Mouse (Mus musculus) erythroblast, embryonic 14.5 days (primary cell): ENCODE results near the gene Spag17. TPM values are rescaled to one million over a fixed set of nuclear protein-coding genes. Genes with fewer than 3 reads are reported as not detected.

Source experiments
- H3K27me3 ChIP-seq: 2 replicates; pipeline ENCODE4 v1.6.1; 2012; ENCODE audit warnings: inconsistent platforms; ENCODE audit not compliant: control insufficient read depth
- H3K36me3 ChIP-seq: 2 replicates; pipeline ENCODE4 v1.6.1; 2012; ENCODE audit warnings: mild to moderate bottlenecking, inconsistent platforms; ENCODE audit not compliant: control insufficient read depth
- H3K4me1 ChIP-seq: 2 replicates; pipeline ENCODE4 v1.6.1; 2012; ENCODE audit warnings: inconsistent platforms; ENCODE audit not compliant: control insufficient read depth
- H3K4me3 ChIP-seq: replicated peaks from 2 replicates; pipeline ENCODE3; 2012; ENCODE audit warnings: moderate library complexity, mild to moderate bottlenecking, inconsistent platforms
- H3K9me3 ChIP-seq: 2 replicates; pipeline ENCODE4 v1.6.1; 2012; ENCODE audit warnings: low read length, inconsistent platforms, mixed read lengths; ENCODE audit not compliant: control insufficient read depth
- GATA1 ChIP-seq: IDR thresholded peaks from 2 replicates; pipeline ENCODE4 v1.6.1; 2012; ENCODE audit warnings: low read length, inconsistent platforms, mixed read lengths
- TAL1 ChIP-seq: IDR thresholded peaks from 3 replicates; pipeline ENCODE4 v1.6.1; 2012; ENCODE audit warnings: low read length, inconsistent platforms, mixed read lengths
- polyA plus RNA-seq: library from polyadenylated mRNA; stranded (reverse); fragments of >175 nt; gene quantifications from 2 replicates; pipeline ENCODE4 v1.2.3, GENCODE M21; 2012

Spag17 gene
- not detected in 2 replicates for polyA plus RNA-seq

GRCm38 (mm10) chr3:99885187-99885811, at the start of gene Spag17:
TSS of gene Spag17 (plus strand) at chr3:99885406.
- H3K4me1 ChIP-seq, result no peaks in the 10 kb centered on the region
- H3K27me3 ChIP-seq, result no peaks in the 10 kb centered on the region
- H3K9me3 ChIP-seq, result peaks cover 26% of the 10 kb centered on the region
- H3K36me3 ChIP-seq, result no peaks in the 10 kb centered on the region
- H3K4me3 ChIP-seq, result no peak within 1 kb of the TSS
- TF ChIP-seq TAL1 (no peak), GATA1 (no peak)

- H3K36me3 ChIP-seq, result no peaks in the 10 kb centered on the region
- no peaks in the 10 kb centered on the region for H3K27me3 ChIP-seq
- H3K4me3 ChIP-seq, result no peak overlapping the region
- no peaks in the 10 kb centered on the region for H3K4me1 ChIP-seq
- TF ChIP-seq GATA1 (no peak), TAL1 (no peak)
- peaks cover 7% of the 10 kb centered on the region; the same call in 1 of the 2 replicates for H3K9me3 ChIP-seq
Observed at GRCm38 (mm10) chr3:99842333-99842732, 42.9 kb upstream of the Spag17 start.

- no peaks in the 10 kb centered on the region for H3K36me3 ChIP-seq
- TF ChIP-seq TAL1 (no peak), GATA1 (no peak)
- H3K9me3 ChIP-seq, result peaks cover 7% of the 10 kb centered on the region; the same call in 1 of the 2 replicates
- no peak overlapping the region for H3K4me3 ChIP-seq
- H3K27me3 ChIP-seq, result no peaks in the 10 kb centered on the region
- no peaks in the 10 kb centered on the region for H3K4me1 ChIP-seq
Observed at GRCm38 (mm10) chr3:99842808-99843207, 42.4 kb upstream of the Spag17 start.

- no peak overlapping the region for H3K4me3 ChIP-seq
- H3K4me1 ChIP-seq, result no peaks in the 10 kb centered on the region
- peaks cover 7% of the 10 kb centered on the region; the same call in 1 of the 2 replicates for H3K9me3 ChIP-seq
- TF ChIP-seq TAL1 (no peak), GATA1 (no peak)
- no peaks in the 10 kb centered on the region for H3K27me3 ChIP-seq
- no peaks in the 10 kb centered on the region for H3K36me3 ChIP-seq
Observed at GRCm38 (mm10) chr3:99843233-99843632, 42.0 kb upstream of the Spag17 start.

- no peak overlapping the region for H3K4me3 ChIP-seq
- H3K4me1 ChIP-seq, result no peaks in the 10 kb centered on the region
- H3K27me3 ChIP-seq, result no peaks in the 10 kb centered on the region
- no peak for TF ChIP-seq GATA1
- TF ChIP-seq TAL1, result no peak
- H3K36me3 ChIP-seq, result no peaks in the 10 kb centered on the region
- H3K9me3 ChIP-seq, result peaks cover 11% of the 10 kb centered on the region; the same call in 1 of the 2 replicates
Observed at GRCm38 (mm10) chr3:99850926-99851325, 34.3 kb upstream of the Spag17 start.

GRCm38 (mm10) chr3:99854595-99854994, 30.6 kb upstream of the Spag17 start:
- TF ChIP-seq TAL1, result no peak
- Histone ChIP-seq H3K4me3 (no peak overlapping the region), H3K27me3 (no peaks in the 10 kb centered on the region), H3K4me1 (no peaks in the 10 kb centered on the region), H3K9me3 (peaks cover 13% of the 10 kb centered on the region), H3K36me3 (no peaks in the 10 kb centered on the region)

GRCm38 (mm10) chr3:99858922-99859321, 26.3 kb upstream of the Spag17 start:
- H3K9me3 ChIP-seq, result peaks cover 13% of the 10 kb centered on the region
- no peak overlapping the region for H3K4me3 ChIP-seq
- TF ChIP-seq TAL1, result no peak
- TF ChIP-seq GATA1, result no peak
- H3K36me3 ChIP-seq, result no peaks in the 10 kb centered on the region
- no peaks in the 10 kb centered on the region for H3K27me3 ChIP-seq
- H3K4me1 ChIP-seq, result no peaks in the 10 kb centered on the region

GRCm38 (mm10) chr3:99864706-99865105, 20.5 kb upstream of the Spag17 start:
- H3K27me3 ChIP-seq, result no peaks in the 10 kb centered on the region
- H3K4me3 ChIP-seq, result no peak overlapping the region
- no peaks in the 10 kb centered on the region for H3K36me3 ChIP-seq
- H3K4me1 ChIP-seq, result no peaks in the 10 kb centered on the region
- no peak for TF ChIP-seq TAL1
- no peak for TF ChIP-seq GATA1
- peaks cover 4% of the 10 kb centered on the region; the same call in 1 of the 2 replicates for H3K9me3 ChIP-seq

GRCm38 (mm10) chr3:99875137-99875536, 10.1 kb upstream of the Spag17 start:
- no peak for TF ChIP-seq GATA1
- no peak for TF ChIP-seq TAL1
- H3K4me1 ChIP-seq, result no peaks in the 10 kb centered on the region

GRCm38 (mm10) chr3:99881498-99881897, 3.7 kb upstream of the Spag17 start:
- Histone ChIP-seq H3K27me3 (no peaks in the 10 kb centered on the region), H3K4me3 (no peak overlapping the region), H3K9me3 (peaks cover 16% of the 10 kb centered on the region), H3K36me3 (no peaks in the 10 kb centered on the region), H3K4me1 (no peaks in the 10 kb centered on the region)
- no peak for TF ChIP-seq TAL1

More at GRCm38 (mm10) chr3:99875137-99875536, 10.1 kb upstream of the Spag17 start:
- peaks cover 2% of the 10 kb centered on the region for H3K9me3 ChIP-seq
- H3K4me3 ChIP-seq, result no peak overlapping the region
- no peaks in the 10 kb centered on the region for H3K27me3 ChIP-seq
- H3K36me3 ChIP-seq, result no peaks in the 10 kb centered on the region
